In the genomic region with DNA sequence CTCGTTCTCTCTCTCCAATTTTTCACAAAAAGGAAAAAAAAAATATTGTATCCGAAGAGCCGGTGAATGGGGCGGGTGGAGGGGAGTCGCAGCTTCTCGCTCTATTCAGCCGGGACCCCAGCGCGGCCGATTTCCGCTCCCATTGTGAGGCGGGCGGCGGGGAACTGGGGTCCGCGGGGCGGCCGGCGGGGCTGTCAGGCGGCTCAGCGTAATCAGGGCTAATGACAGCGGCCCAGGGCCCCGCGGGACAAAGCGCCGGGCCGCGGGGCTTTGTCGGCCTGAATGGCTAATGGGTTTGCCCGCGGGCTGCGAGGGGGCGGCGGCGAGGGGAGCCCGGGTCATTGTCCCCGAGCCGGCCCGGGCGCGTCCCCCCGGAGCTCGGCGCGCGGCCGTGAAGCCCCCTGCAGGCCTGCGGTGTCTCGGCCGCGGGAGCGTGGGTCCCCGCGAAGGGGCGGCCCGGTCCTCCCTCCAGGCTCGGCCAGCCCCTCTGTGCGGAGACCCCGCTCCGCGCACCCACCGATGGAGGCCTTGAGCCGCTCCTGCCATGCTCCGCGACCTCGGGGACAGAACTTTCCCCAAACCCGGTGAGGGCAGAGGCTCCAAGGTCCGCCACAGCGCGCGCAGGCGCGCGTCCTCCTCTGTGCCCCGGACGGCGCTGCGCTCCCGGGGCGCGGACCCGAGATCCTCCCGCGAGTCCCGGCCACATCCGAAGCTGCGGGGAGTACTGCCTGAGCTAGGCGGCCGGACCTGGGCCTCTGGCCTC, we compare ENCODE assay signal across 10 mouse cellular contexts. TPM values are rescaled to one million over a fixed set of nuclear protein-coding genes. Genes with fewer than 3 reads are reported as not detected.
DNase-seq lines count a peak whose midpoint lies in the region; ATAC-seq and TF ChIP-seq lines count a peak whose summit lies in the region.
"Had no signal": no experiment of that assay in that cellular context is flagged by ENCODE, and none has a peak within 500 bp of the region (broad histone marks: within the 10 kb centered on the region; RNA-seq: fewer than 3 reads in every experiment).

No protein-coding gene starts in this region.

- H3K4me2 ChIP-seq in limb, embryonic 13.5 days (replicated peaks), result peak overlapping the region; percentile 75
- peak overlapping the region; percentile 61 for H3K4me2 ChIP-seq in stomach, embryonic 15.5 days

- no peak for ATAC-seq in limb, embryonic 13.5 days (ENCODE audit: low FRiP score, low read depth)
- ATAC-seq in stomach, embryonic 15.5 days (ENCODE audit: insufficient read depth, low FRiP score, low read depth), result no peak

- H3K9me3 ChIP-seq in limb, embryonic 13.5 days, result no peaks in the 10 kb centered on the region
- H3K9me3 ChIP-seq in stomach, embryonic 15.5 days, result no peaks in the 10 kb centered on the region

- H3K27me3 ChIP-seq in testis, adult 2 months (ENCODE audit: control insufficient read depth, insufficient read depth, low read length), result peaks cover 11% of the 10 kb centered on the region
- H3K27me3 ChIP-seq in limb, embryonic 13.5 days, result peaks cover 98% of the 10 kb centered on the region
- H3K27me3 ChIP-seq in stomach, embryonic 15.5 days (replicated peaks), result peaks cover 86% of the 10 kb centered on the region

- DNase-seq in adrenal gland, postnatal 10 days, result peak; percentile 13
- no peak for DNase-seq in adrenal gland, adult (ENCODE audit: inconsistent age in 2 of 2, low spot score in 1 of 2)
- no peak for DNase-seq in testis, postnatal 10 days (ENCODE audit: low spot score)
- DNase-seq in right cerebral cortex, postnatal 4 days, result no peak
- DNase-seq in ovary, postnatal 10 days (ENCODE audit: low spot score), result no peak

- peak overlapping the region; percentile 51 for H3K9ac ChIP-seq in limb, embryonic 13.5 days
- H3K9ac ChIP-seq in stomach, embryonic 15.5 days, result no peak overlapping the region

- H3K4me1 ChIP-seq in testis, adult 2 months (ENCODE audit: control insufficient read depth, insufficient read depth, low read length), result peaks cover 5% of the 10 kb centered on the region; the same call in 1 of the 2 replicates
- H3K4me1 ChIP-seq in limb, embryonic 13.5 days, result peaks cover 12% of the 10 kb centered on the region
- H3K4me1 ChIP-seq in stomach, embryonic 15.5 days, result peaks cover 11% of the 10 kb centered on the region

- no peaks in the 10 kb centered on the region for H3K36me3 ChIP-seq in testis, adult 2 months (ENCODE audit: control insufficient read depth, insufficient read depth, low read length)
- no peaks in the 10 kb centered on the region for H3K36me3 ChIP-seq in limb, embryonic 13.5 days
- no peaks in the 10 kb centered on the region for H3K36me3 ChIP-seq in stomach, embryonic 15.5 days

- TF ChIP-seq POLR2A in testis, adult 2 months (IDR thresholded peaks at IDR 0.05; ENCODE audit: control insufficient read depth, low read depth, low read length), result no peak

- no peak overlapping the region for H3K27ac ChIP-seq in testis, adult 2 months (ENCODE audit: control insufficient read depth, insufficient read depth, low read depth, low read length)
- no peak overlapping the region for H3K27ac ChIP-seq in limb, embryonic 13.5 days
- H3K27ac ChIP-seq in stomach, embryonic 15.5 days, result no peak overlapping the region

- TF ChIP-seq CTCF in testis, adult 2 months (IDR thresholded peaks at IDR 0.05; ENCODE audit: control insufficient read depth, insufficient read depth, insufficient replicate concordance, low read depth, low read length), result no peak

- H3K4me3 ChIP-seq in testis, adult 2 months (ENCODE audit: control insufficient read depth, low read depth, low read length), result peak overlapping the region; percentile 74
- peak overlapping the region; percentile 47 for H3K4me3 ChIP-seq in limb, embryonic 13.5 days
- peak overlapping the region; percentile 31 for H3K4me3 ChIP-seq in stomach, embryonic 15.5 days (replicated peaks)

- 1% methylated on average over 86 of the region's 89 CpGs for WGBS in limb, embryonic 13.5 days
- WGBS in stomach, embryonic 15.5 days, result 1% methylated on average over 70 of the region's 89 CpGs

RNA-seq across cellular contexts. Expression of gene 4930447C04Rik, which starts 4.9 kb away (rescaled TPM):
- total RNA-seq in adrenal gland, postnatal 10 days (2021), result 1 to 10 TPM; 1.3 to 1.6 TPM
- polyA plus RNA-seq in testis, adult 2 months (2012; rRNA removed), result 2.9 and 5.3 TPM in 2 replicates
- polyA plus RNA-seq in limb, embryonic 13.5 days (2015; fragmentation: Nextera tagmentation; extraction: Ambion mirVana), result 5.6 and 6.2 TPM in 2 replicates
- polyA plus RNA-seq in stomach, embryonic 15.5 days (2015; fragmentation: Nextera tagmentation; extraction: Ambion mirVana), result 1.6 and 2.6 TPM in 2 replicates
- polyA plus RNA-seq: spleen, adult 2 months had no signal

RNA-seq across cellular contexts. Expression of gene Six6, which starts 5.8 kb away (rescaled TPM):
- not detected for total RNA-seq in adrenal gland, postnatal 10 days (2021)
- polyA plus RNA-seq in testis, adult 2 months (2012; rRNA removed), result not detected in 2 replicates
- not detected in 2 replicates for polyA plus RNA-seq in limb, embryonic 13.5 days (2015; fragmentation: Nextera tagmentation; extraction: Ambion mirVana)
- polyA plus RNA-seq in stomach, embryonic 15.5 days (2015; fragmentation: Nextera tagmentation; extraction: Ambion mirVana), result not detected in 2 replicates
- polyA plus RNA-seq: cortical plate, adult 2 months; spleen, adult 2 months had no signal
